Mouse (Mus musculus): ENCODE results near the gene Ckap2l. TPM values are rescaled to one million over a fixed set of nuclear protein-coding genes. Genes with fewer than 3 reads are reported as not detected.

Ckap2l gene
- polyA plus RNA-seq, 1 experiment from 2014 or later: 22.8 TPM

- H3K4me2 ChIP-seq (ENCODE audit: low read length): no peak overlapping the region
- no peaks in the 10 kb centered on the region for H3K36me3 ChIP-seq (ENCODE audit: insufficient read depth, low read length)
- no peak for TF ChIP-seq CTCF (IDR thresholded peaks at IDR 0.05; ENCODE audit: low read depth)
- no peaks in the 10 kb centered on the region for H3K4me1 ChIP-seq (replicated peaks; ENCODE audit: insufficient read depth, low read length)
- H3K9me3 ChIP-seq (replicated peaks; ENCODE audit: low read length): no peaks in the 10 kb centered on the region
- H3K27me3 ChIP-seq (ENCODE audit: insufficient read depth, low read length): no peaks in the 10 kb centered on the region
- H3K4me3 ChIP-seq (replicated peaks; ENCODE audit: low read depth, low read length): no peak overlapping the region
- H3K9ac ChIP-seq (ENCODE audit: low read depth, low read length): no peak overlapping the region
- H3K27ac ChIP-seq: no peak overlapping the region
- no peak for DNase-seq (ENCODE audit: low spot score)
- 80% methylated on average over 7 of the region's 7 CpGs for WGBS
- ATAC-seq (replicated peaks; ENCODE audit: low FRiP score, low read depth): no peak
Observed at GRCm38 (mm10) chr2:129227011-129227529, 69.9 kb downstream of the Ckap2l start.

DNA sequence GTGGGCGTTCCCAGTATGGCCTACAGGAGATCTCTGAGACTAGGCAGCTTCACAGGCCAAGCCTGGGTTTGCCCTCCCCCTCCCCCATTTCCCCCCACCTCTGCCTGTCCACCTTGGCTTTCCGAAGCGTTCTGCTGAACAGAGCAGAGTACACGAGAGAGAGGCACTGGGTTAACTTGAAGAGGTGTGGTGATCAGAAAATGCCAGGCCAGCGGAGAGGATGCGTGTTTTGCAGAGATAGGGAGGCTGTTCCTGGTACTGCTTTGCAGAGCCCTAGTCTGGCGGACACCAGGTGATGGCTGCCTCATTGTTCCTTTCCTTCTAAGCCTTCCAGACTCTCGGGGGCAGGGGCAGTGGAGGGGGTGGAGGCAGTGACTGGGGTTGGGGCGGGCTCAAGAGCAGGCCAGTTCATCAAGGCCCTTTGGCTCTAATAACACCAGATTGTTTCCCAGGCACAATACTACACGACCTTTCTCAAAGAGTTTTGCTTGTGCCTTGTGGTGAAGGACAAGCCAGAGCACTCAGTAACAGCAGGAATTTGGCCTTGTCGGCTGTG, 70.6 kb downstream of the Ckap2l start:
- Histone ChIP-seq H3K4me1 (replicated peaks; ENCODE audit: insufficient read depth, low read length) (no peaks in the 10 kb centered on the region), H3K36me3 (ENCODE audit: insufficient read depth, low read length) (no peaks in the 10 kb centered on the region), H3K4me3 (replicated peaks; ENCODE audit: low read depth, low read length) (no peak overlapping the region), H3K4me2 (ENCODE audit: low read length) (no peak overlapping the region), H3K27ac (no peak overlapping the region), H3K9me3 (replicated peaks; ENCODE audit: low read length) (no peaks in the 10 kb centered on the region), H3K27me3 (ENCODE audit: insufficient read depth, low read length) (no peaks in the 10 kb centered on the region), H3K9ac (ENCODE audit: low read depth, low read length) (no peak overlapping the region)
- no peak for TF ChIP-seq CTCF (IDR thresholded peaks at IDR 0.05; ENCODE audit: low read depth)
- ATAC-seq (replicated peaks; ENCODE audit: low FRiP score, low read depth) (no peak), DNase-seq (ENCODE audit: low spot score) (no peak)
- WGBS: 67% methylated on average over 11 of the region's 11 CpGs

DNA sequence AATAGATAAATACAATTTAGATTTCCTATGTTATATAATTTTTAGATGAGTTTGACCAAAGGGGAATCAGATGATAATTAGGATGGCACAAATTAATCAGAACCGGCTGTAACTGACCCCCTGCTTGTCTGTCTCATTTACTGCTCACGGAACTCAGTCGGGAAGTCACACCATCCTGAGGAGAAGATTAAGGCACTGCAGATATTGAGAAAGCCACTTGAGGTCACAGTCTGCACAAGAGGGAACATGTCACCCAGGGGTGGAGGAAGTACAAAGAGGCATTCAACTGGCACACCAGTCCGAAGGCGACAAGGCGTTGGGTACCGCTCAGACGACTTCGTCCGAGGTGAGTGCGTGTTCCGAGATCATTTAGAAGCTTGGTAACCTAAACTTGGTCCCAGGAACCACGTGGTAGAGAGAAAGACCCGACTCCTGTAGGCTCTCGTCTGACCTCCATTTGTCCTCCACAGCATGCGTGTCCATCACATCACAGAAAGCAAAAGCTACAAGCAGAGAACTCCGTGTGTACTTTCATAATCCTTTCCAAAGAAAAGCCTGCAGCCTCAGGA, 71.7 kb downstream of the Ckap2l start:
- H3K27me3 ChIP-seq (ENCODE audit: insufficient read depth, low read length): no peaks in the 10 kb centered on the region
- H3K4me3 ChIP-seq (replicated peaks; ENCODE audit: low read depth, low read length): no peak overlapping the region
- no peak overlapping the region for H3K4me2 ChIP-seq (ENCODE audit: low read length)
- ATAC-seq (replicated peaks; ENCODE audit: low FRiP score, low read depth) (no peak), DNase-seq (ENCODE audit: low spot score) (no peak)
- no peak overlapping the region for H3K9ac ChIP-seq (ENCODE audit: low read depth, low read length)
- WGBS: 89% methylated on average over 17 of the region's 17 CpGs
- no peaks in the 10 kb centered on the region for H3K4me1 ChIP-seq (replicated peaks; ENCODE audit: insufficient read depth, low read length)
- no peaks in the 10 kb centered on the region for H3K36me3 ChIP-seq (ENCODE audit: insufficient read depth, low read length)
- H3K27ac ChIP-seq: no peak overlapping the region
- H3K9me3 ChIP-seq (replicated peaks; ENCODE audit: low read length): no peaks in the 10 kb centered on the region
- no peak for TF ChIP-seq CTCF (IDR thresholded peaks at IDR 0.05; ENCODE audit: low read depth)

GRCm38 (mm10) chr2:129224178-129224577, 72.8 kb downstream of the Ckap2l start:
- no peak for TF ChIP-seq CTCF (IDR thresholded peaks at IDR 0.05; ENCODE audit: low read depth)
- Histone ChIP-seq H3K36me3 (ENCODE audit: insufficient read depth, low read length) (no peaks in the 10 kb centered on the region), H3K4me3 (replicated peaks; ENCODE audit: low read depth, low read length) (no peak overlapping the region), H3K27ac (no peak overlapping the region), H3K4me1 (replicated peaks; ENCODE audit: insufficient read depth, low read length) (no peaks in the 10 kb centered on the region), H3K9me3 (replicated peaks; ENCODE audit: low read length) (no peaks in the 10 kb centered on the region), H3K27me3 (ENCODE audit: insufficient read depth, low read length) (no peaks in the 10 kb centered on the region), H3K9ac (ENCODE audit: low read depth, low read length) (no peak overlapping the region), H3K4me2 (ENCODE audit: low read length) (no peak overlapping the region)
- no peak for DNase-seq (ENCODE audit: low spot score)
- 81% methylated on average over 4 of the region's 4 CpGs for WGBS
- ATAC-seq (replicated peaks; ENCODE audit: low FRiP score, low read depth): no peak

GRCm38 (mm10) chr2:129221097-129221632, 75.8 kb downstream of the Ckap2l start:
- no peaks in the 10 kb centered on the region for H3K27me3 ChIP-seq (ENCODE audit: insufficient read depth, low read length)
- no peaks in the 10 kb centered on the region for H3K4me1 ChIP-seq (replicated peaks; ENCODE audit: insufficient read depth, low read length)
- no peaks in the 10 kb centered on the region for H3K36me3 ChIP-seq (ENCODE audit: insufficient read depth, low read length)
- no peak overlapping the region for H3K4me3 ChIP-seq (replicated peaks; ENCODE audit: low read depth, low read length)
- 54% methylated on average over 9 of the region's 9 CpGs for WGBS
- H3K9me3 ChIP-seq (replicated peaks; ENCODE audit: low read length): no peaks in the 10 kb centered on the region
- H3K27ac ChIP-seq: no peak overlapping the region
- H3K9ac ChIP-seq (ENCODE audit: low read depth, low read length): no peak overlapping the region
- no peak for TF ChIP-seq CTCF (IDR thresholded peaks at IDR 0.05; ENCODE audit: low read depth)
- DNase-seq (ENCODE audit: low spot score) (no peak), ATAC-seq (replicated peaks; ENCODE audit: low FRiP score, low read depth) (no peak)
- no peak overlapping the region for H3K4me2 ChIP-seq (ENCODE audit: low read length)

- 90% methylated on average over 4 of the region's 4 CpGs for WGBS
Observed at GRCm38 (mm10) chr2:129218537-129219105, 78.4 kb downstream of the Ckap2l start.

More at GRCm38 (mm10) chr2:129218537-129219105, 78.4 kb downstream of the Ckap2l start:
- Histone ChIP-seq H3K36me3 (ENCODE audit: insufficient read depth, low read length) (no peaks in the 10 kb centered on the region), H3K4me3 (replicated peaks; ENCODE audit: low read depth, low read length) (no peak overlapping the region), H3K27me3 (ENCODE audit: insufficient read depth, low read length) (no peaks in the 10 kb centered on the region), H3K27ac (no peak overlapping the region), H3K4me2 (ENCODE audit: low read length) (no peak overlapping the region), H3K9ac (ENCODE audit: low read depth, low read length) (no peak overlapping the region), H3K9me3 (replicated peaks; ENCODE audit: low read length) (no peaks in the 10 kb centered on the region), H3K4me1 (replicated peaks; ENCODE audit: insufficient read depth, low read length) (no peaks in the 10 kb centered on the region)
- TF ChIP-seq CTCF (IDR thresholded peaks at IDR 0.05; ENCODE audit: low read depth): no peak
- no peak for ATAC-seq (replicated peaks; ENCODE audit: low FRiP score, low read depth)
- no peak for DNase-seq (ENCODE audit: low spot score)

Other genes starting within 250 kb of the Ckap2l start
- 0.05 and 0.11 TPM in 2 replicates for gene Vinac1, start 249.0 kb downstream of the Ckap2l start, polyA plus RNA-seq (2015; fragmentation: Nextera tagmentation; extraction: Ambion mirVana)
- gene Ttl, start 231.3 kb downstream of the Ckap2l start, polyA plus RNA-seq (2015; fragmentation: Nextera tagmentation; extraction: Ambion mirVana): 9.7 and 10.0 TPM in 2 replicates
- 17.4 and 19.5 TPM in 2 replicates for gene Polr1b, start 196.2 kb downstream of the Ckap2l start, polyA plus RNA-seq (2015; fragmentation: Nextera tagmentation; extraction: Ambion mirVana)
- gene Chchd5, start 167.5 kb downstream of the Ckap2l start, polyA plus RNA-seq (2015; fragmentation: Nextera tagmentation; extraction: Ambion mirVana): 24.9 and 26.8 TPM in 2 replicates
- gene Slc20a1, start 98.4 kb downstream of the Ckap2l start, polyA plus RNA-seq (2015; fragmentation: Nextera tagmentation; extraction: Ambion mirVana): 12.4 and 15.2 TPM in 2 replicates
- not detected in 2 replicates for gene Il1a, start 12.8 kb upstream of the Ckap2l start, polyA plus RNA-seq (2015; fragmentation: Nextera tagmentation; extraction: Ambion mirVana)
- gene Il1b, start 73.9 kb upstream of the Ckap2l start, polyA plus RNA-seq (2015; fragmentation: Nextera tagmentation; extraction: Ambion mirVana): 0.43 TPM in 2 replicates
- not detected in 2 replicates for gene F830045P16Rik, start 239.4 kb upstream of the Ckap2l start, polyA plus RNA-seq (2015; fragmentation: Nextera tagmentation; extraction: Ambion mirVana)